Mouse (Mus musculus): ENCODE results near the gene Myo1b.

DNA sequence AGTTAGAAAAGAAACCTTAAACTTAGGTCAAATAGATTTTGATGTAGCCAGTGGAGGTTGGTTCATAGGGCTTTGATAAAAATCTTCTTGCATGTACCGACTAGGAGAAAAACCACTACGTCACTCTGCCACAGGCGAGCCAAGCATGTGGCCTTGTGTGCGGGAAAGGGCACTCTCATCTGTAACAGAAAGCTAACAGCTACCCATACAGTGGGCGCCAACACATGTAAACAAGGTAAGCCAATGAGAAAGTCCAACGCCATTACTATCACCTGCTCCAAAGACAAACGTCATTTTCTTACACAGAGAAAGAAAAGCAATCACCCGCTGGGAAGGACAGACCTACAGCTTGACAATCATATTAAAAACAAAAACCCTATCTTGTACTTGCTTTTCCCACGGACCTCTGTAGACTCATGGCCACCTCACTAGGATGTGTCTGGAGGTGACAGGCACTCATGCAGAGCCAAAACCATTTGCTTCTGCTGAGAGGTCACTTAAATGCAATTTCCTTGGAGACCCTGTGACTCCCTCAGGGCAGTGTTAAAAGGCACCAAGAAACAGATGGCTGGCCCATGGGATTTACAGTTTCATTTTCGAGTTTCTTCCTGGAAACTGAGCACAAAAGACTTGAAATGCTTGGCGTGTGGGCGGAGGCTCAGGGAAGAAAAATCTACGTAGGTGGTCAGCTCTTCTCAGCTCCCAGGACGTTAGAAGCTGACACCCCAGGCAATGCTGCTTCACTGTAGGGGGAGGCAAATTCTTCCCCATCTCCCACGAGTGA is 157.4 kb downstream of the Myo1b start:
- TF ChIP-seq E2F4 (IDR thresholded peaks at IDR 0.05; ENCODE audit: insufficient read depth) (no peak), CEBPB (IDR thresholded peaks at IDR 0.05; ENCODE audit: insufficient read depth, poor library complexity, severe bottlenecking) (no peak), POLR2A (IDR thresholded peaks at IDR 0.05; ENCODE audit: insufficient read length, low read depth) (no peak), TCF12 (IDR thresholded peaks at IDR 0.05; ENCODE audit: insufficient read depth, poor library complexity, severe bottlenecking) (no peak)

Data from myocyte (in vitro differentiated cells).